Mouse (Mus musculus): ENCODE results near the gene Crnkl1. TPM values are rescaled to one million over a fixed set of nuclear protein-coding genes. Genes with fewer than 3 reads are reported as not detected.

Crnkl1 gene
- total RNA-seq, 2 experiments from 2014 or later: 11.2 to 15.0 TPM

GRCm38 (mm10) chr2:145881932-145882331, 52.9 kb downstream of the Crnkl1 start:
- intact Hi-C loops (cut with DNase I): no loop called here
- DNase-seq: no peak

DNA sequence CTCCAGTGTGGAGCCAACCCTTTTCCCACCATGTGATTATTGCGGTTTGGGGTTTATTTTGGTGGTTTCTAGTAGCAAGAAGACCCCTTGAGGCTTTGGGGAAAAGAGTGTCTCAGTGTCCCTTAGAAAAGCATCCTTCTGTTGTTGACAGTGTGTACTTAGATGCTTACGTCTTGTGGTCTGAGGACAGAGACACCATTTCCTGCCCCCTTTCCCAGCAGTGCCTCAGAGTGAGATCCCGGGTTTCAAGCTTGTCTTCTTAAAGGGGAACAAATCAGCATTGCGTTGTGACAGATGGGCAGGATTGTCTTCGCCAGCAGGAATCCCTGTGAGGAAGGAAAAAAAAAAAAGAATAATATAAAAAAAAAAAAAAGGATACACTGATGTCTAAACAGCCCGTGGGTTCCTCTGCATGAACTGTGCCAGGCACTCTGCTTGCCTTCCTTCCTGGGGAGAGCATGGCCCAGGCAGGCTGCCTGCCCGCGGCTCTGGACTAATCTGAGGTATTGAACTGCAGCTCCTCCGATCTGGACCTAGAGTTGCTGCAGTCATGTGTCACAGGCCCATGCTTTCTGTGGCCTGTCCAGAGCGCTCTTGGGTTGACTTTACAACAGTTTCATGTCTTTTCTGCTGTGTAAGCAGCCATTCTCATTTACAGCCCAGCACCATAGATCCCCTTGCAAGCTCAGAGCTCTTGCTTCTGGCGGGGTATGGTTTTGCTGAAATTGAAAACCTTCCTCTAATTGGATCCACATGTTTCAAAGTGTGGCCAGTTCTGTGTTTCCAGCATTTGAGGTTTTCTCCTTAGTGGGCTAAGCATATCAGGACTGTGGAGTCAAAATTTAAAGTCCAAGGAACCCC, 53.7 kb downstream of the Crnkl1 start:
- no peak for DNase-seq
- intact Hi-C loops (cut with DNase I): no loop called here

GRCm38 (mm10) chr2:145877191-145877590, 57.6 kb downstream of the Crnkl1 start:
- intact Hi-C loops (cut with DNase I): no loop called here

GRCm38 (mm10) chr2:145874879-145875482, 59.8 kb downstream of the Crnkl1 start:
- intact Hi-C loops (cut with DNase I): no loop called here
- no peak for DNase-seq

More at GRCm38 (mm10) chr2:145877191-145877590, 57.6 kb downstream of the Crnkl1 start:
- no peak for DNase-seq

- DNase-seq: no peak
- intact Hi-C loops (cut with DNase I): no loop called here
These were observed 60.9 kb downstream of the Crnkl1 start for GRCm38 (mm10) chr2:145873953-145874352.

GRCm38 (mm10) chr2:145872099-145872498, 62.7 kb downstream of the Crnkl1 start:
- intact Hi-C loops (cut with DNase I): no loop called here
- no peak for DNase-seq

DNA sequence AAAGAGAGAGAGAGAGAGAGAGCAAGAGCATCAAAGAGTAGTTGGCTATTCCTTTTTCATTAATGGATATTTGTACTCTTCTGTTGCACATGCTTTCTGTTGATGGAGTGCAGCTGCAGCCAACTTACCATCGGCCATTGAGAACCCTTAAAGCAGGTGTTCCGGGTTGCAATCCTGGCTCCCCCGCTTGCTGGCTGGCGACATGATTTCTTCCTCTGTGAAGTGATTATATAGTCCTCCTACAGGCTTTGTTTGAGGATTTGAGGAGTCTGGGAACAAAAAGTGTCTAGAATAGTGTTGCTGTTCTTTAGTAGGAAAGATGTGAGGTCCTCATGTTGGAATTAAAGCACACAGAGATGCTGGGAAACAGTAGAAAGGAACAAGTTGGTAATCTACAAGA, 63.5 kb downstream of the Crnkl1 start:
- intact Hi-C loops (cut with DNase I): no loop called here
- DNase-seq: no peak

Small RNA genes lying within 50 kb of the gene (microRNA-seq; reads per million reads assigned to microRNA genes)
- 0 reads per million in 2 experiments for gene Gm25026

Other genes starting within 250 kb of the Crnkl1 start
- 10 to 100 TPM; 54.9 to 55.0 TPM for gene Naa20, start 32.9 kb downstream of the Crnkl1 start, total RNA-seq (2021)
- not detected for gene Cfap61, start 230 bp downstream of the Crnkl1 start, total RNA-seq (2021)